Mouse (Mus musculus) embryonic fibroblast, embryonic 13.5 days (primary cell): ENCODE measurements around the gene Uqcrc2.

Experiments
- CTCF ChIP-seq: IDR thresholded peaks from 2 replicates; pipeline ENCODE4 v1.5.1; 2011; ENCODE audit warnings: mild to moderate bottlenecking, control low read depth, low read length, moderate library complexity, borderline replicate concordance; ENCODE audit not compliant: insufficient read depth
- POLR2A ChIP-seq: IDR thresholded peaks from 2 replicates; pipeline ENCODE4 v1.6.1; 2011; ENCODE audit warnings: low read depth, mild to moderate bottlenecking, control low read depth, low read length, moderate library complexity

DNA sequence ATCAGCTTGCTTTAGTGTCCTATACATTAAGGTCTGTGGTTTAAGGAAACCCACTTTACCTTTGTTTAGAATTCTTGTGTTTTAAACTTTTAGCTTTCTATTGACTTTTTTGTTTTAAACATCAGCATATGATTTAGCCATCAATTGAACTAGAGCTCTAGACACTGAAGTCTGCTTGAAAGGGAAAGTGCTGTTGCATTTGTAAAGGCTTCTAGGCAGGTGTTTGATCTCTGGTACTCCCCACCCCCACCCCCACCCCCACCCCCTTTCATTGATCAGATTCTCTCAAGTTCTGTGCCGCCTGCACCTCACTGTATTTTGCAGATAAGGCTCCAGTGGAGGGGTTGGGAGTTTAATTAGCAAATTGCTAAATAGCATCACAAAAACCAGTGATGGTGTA is 60.7 kb downstream of the Uqcrc2 start:
- TF ChIP-seq CTCF (no peak), POLR2A (no peak)
